Mouse (Mus musculus): Measurements from ENCODE around the gene Dgkb.

- TF ChIP-seq CTCF (IDR thresholded peaks at IDR 0.05; ENCODE audit: low read depth) (no peak), EP300 (optimal IDR thresholded peaks at IDR 0.05) (no peak)
These were observed 175.7 kb downstream of the Dgkb start for GRCm38 (mm10) chr12:37993221-37993620.

Measured in stomach, postnatal 0 days (tissue).